Mouse (Mus musculus): ENCODE results near the gene Afap1.

GRCm38 (mm10) chr5:35989506-35989905 lies 96.4 kb downstream of the Afap1 start:
- TF ChIP-seq POLR2A (IDR thresholded peaks at IDR 0.05; ENCODE audit: low read depth, low read length) (no peak), CTCF (conservative IDR thresholded peaks at IDR 0.05; ENCODE audit: insufficient read depth, insufficient read length, low read depth, low read length) (no peak)

Measured in kidney, adult 2 months (tissue).